Mouse (Mus musculus) olfactory bulb, adult 2 months (tissue): ENCODE results near the gene Rsad2. TPM values are rescaled to one million over a fixed set of nuclear protein-coding genes. Genes with fewer than 3 reads are reported as not detected.

Experiments
- H3K27ac ChIP-seq: fragments of 200-500 bp; 2 replicates; pipeline ENCODE4 v1.5.1; 2012; ENCODE audit warnings: low read depth, low read length; ENCODE audit not compliant: insufficient read depth
- H3K4me1 ChIP-seq: fragments of 200-500 bp; 2 replicates; pipeline ENCODE4 v1.6.1; 2012; ENCODE audit warnings: low read length; ENCODE audit not compliant: control insufficient read depth, insufficient read depth
- H3K4me3 ChIP-seq: fragments of 200-500 bp; 2 replicates; pipeline ENCODE4 v1.5.1; 2012; ENCODE audit warnings: mild to moderate bottlenecking, low read depth, low read length, moderate library complexity; ENCODE audit not compliant: insufficient read depth
- CTCF ChIP-seq: fragments of 200-500 bp; IDR thresholded peaks from 2 replicates; pipeline ENCODE4 v1.5.1; 2012; ENCODE audit warnings: low read depth, mild to moderate bottlenecking, low read length, moderate library complexity; ENCODE audit not compliant: insufficient read depth
- POLR2A ChIP-seq: fragments of 200-500 bp; IDR thresholded peaks from 2 replicates; pipeline ENCODE4 v1.6.1; 2012; ENCODE audit warnings: mild to moderate bottlenecking, low read depth, low read length, moderate library complexity; ENCODE audit not compliant: insufficient read depth
- WGBS: fragments of 180-500 bp; shearing (Covaris S2); methylation state at CpG from one replicate; pipeline ENCODE4 v1.1.7; 2018; 5-methylcytosine and 5-hydroxymethylcytosine counted together
- polyA plus RNA-seq: library from polyadenylated mRNA; stranded (reverse); fragments of >200 nt; gene quantifications from 2 replicates; pipeline ENCODE4 v1.2.4, GENCODE M21; 2012; ENCODE audit warnings: low replicate concordance; ENCODE audit not compliant: missing spikeins, insufficient read depth, insufficient read length

Gene Rsad2
- polyA plus RNA-seq, 1 experiment, result not detected

DNA sequence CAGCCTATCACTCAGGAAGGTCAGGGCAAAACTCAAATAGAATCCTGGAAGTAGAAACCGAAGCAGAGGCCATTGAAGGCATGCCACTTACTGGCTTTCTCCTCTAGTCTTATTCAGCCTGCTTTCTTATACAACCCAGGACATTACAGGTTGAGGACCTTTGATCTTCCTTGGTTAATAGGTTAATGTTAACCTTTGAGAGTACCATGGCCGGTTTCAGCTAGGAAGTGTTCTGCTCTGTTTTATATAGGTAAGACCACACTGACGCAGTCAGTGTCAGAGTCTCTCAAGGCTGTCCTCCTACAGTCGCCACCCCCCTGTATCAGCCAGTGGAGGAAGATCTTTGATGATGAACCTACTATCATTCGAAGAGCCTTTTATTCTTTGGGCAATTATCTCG, 17.5 kb upstream of the Rsad2 start:
- 98% methylated on average over 6 of the region's 6 CpGs for WGBS

GRCm38 (mm10) chr12:26472770-26473481, 16.7 kb upstream of the Rsad2 start:
- Histone ChIP-seq H3K27ac (no peak overlapping the region), H3K4me1 (peaks cover 5% of the 10 kb centered on the region; the same call in 1 of the 2 replicates), H3K4me3 (no peak overlapping the region)
- TF ChIP-seq POLR2A (no peak), CTCF (no peak)
- WGBS, result 95% methylated on average over 3 of the region's 3 CpGs

More for the DNA sequence above, 17.5 kb upstream of the Rsad2 start:
- H3K4me1 ChIP-seq, result peaks cover 10% of the 10 kb centered on the region
- TF ChIP-seq POLR2A, result no peak
- no peak for TF ChIP-seq CTCF
- no peak overlapping the region for H3K27ac ChIP-seq
- H3K4me3 ChIP-seq, result no peak overlapping the region

DNA sequence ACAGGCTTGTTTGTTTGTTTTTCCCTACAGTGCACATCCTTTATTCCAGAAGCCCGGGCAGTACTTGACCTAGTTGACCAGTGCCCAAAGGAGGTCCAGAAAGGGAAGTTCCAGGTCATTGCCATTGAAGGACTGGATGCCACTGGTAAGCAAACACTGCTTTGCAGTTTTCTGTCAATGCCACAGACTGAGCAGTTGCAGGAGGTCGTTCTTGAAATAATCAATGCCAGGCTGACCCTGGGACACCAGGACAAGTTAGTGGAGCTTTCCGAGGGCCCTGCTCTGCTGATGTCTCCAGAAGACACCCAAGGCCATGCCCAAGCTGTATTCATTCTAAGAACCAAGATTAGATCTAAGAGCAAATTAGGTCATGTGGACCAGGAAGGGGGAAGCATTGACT, 15.1 kb upstream of the Rsad2 start:
- no peak overlapping the region for H3K27ac ChIP-seq
- 64% methylated on average over 3 of the region's 3 CpGs for WGBS
- TF ChIP-seq POLR2A (no peak), CTCF (no peak)
- H3K4me1 ChIP-seq, result peaks cover 3% of the 10 kb centered on the region; the same call in 1 of the 2 replicates
- H3K4me3 ChIP-seq, result no peak overlapping the region

GRCm38 (mm10) chr12:26470042-26470409, 13.8 kb upstream of the Rsad2 start:
- Histone ChIP-seq H3K4me1 (peaks cover 3% of the 10 kb centered on the region; the same call in 1 of the 2 replicates), H3K4me3 (peak overlapping the region; percentile 58), H3K27ac (no peak overlapping the region)
- TF ChIP-seq POLR2A (no peak), CTCF (no peak)
- WGBS, result 19% methylated on average over 6 of the region's 6 CpGs

GRCm38 (mm10) chr12:26469098-26470041, 13.1 kb upstream of the Rsad2 start, which contains the start of gene Cmpk2:
Cmpk2 (plus strand) TSS chr12:26469204.
- TF ChIP-seq CTCF (no peak), POLR2A (no peak)
- Histone ChIP-seq H3K4me3 (peak within 1 kb of the TSS; percentile 58), H3K4me1 (peaks cover 3% of the 10 kb centered on the region; the same call in 1 of the 2 replicates), H3K27ac (peak within 1 kb of the TSS; percentile 29; the same call in 1 of the 2 replicates)
- under 1% methylated on average over 69 of the region's 69 CpGs for WGBS

- H3K27ac ChIP-seq, result no peak overlapping the region
- H3K4me1 ChIP-seq, result no peaks in the 10 kb centered on the region; the same call in 1 of the 2 replicates
- 81% methylated on average over 5 of the region's 5 CpGs for WGBS
- no peak for TF ChIP-seq POLR2A
- no peak for TF ChIP-seq CTCF
- no peak overlapping the region for H3K4me3 ChIP-seq
Measured at GRCm38 (mm10) chr12:26465600-26465999, 9.3 kb upstream of the Rsad2 start.

GRCm38 (mm10) chr12:26460091-26460490, 3.8 kb upstream of the Rsad2 start:
- TF ChIP-seq POLR2A (no peak), CTCF (no peak)
- Histone ChIP-seq H3K4me1 (peaks cover 10% of the 10 kb centered on the region), H3K4me3 (no peak overlapping the region), H3K27ac (no peak overlapping the region)
- WGBS, result 69% methylated on average over 2 of the region's 2 CpGs

DNA sequence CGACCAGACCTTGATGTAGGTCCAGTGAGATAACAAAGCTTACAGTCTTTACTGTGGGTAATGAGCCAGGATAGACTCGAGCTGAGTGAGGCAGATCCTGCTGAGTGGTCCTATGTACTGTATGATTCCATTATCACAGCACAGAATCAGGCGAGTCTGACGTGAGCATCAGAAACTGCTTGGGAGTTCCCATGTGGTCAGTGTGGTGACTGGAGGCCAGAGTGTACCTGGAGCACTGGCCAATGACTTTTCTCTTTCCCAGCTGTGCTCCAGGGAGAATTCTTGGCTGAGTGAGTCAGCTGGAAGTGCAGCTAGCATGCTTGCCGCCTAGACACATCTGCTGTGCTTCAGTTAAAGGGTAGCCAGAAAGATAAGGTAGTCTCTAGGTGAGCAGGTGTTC, 1.6 kb downstream of the Rsad2 start:
- Histone ChIP-seq H3K4me3 (no peak overlapping the region), H3K4me1 (peaks cover 11% of the 10 kb centered on the region), H3K27ac (no peak overlapping the region)
- TF ChIP-seq POLR2A, result no peak
- TF ChIP-seq CTCF, result no peak
- 62% methylated on average over 5 of the region's 5 CpGs for WGBS

DNA sequence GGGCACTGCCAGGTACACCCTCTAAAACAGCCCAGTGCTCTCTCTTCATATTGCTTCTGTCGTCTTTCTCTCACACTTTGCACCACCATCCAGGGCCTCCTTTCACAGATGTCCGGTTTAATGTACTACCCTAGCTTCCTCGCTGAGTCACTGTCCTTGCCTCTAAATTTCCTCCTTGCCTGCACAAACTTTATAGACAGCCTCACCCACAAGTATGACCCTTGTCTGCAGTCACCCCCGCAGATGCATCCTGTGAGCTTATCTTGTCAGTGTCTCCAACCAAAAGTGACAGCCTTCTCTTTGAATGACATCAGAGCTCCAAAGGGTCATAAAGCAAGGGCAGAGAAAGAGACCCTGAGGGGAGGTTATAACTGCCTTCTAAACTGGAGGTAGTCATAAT, 3.3 kb downstream of the Rsad2 start:
- WGBS, result 92% methylated on average over 4 of the region's 4 CpGs

More for the DNA sequence above, 3.3 kb downstream of the Rsad2 start:
- Histone ChIP-seq H3K4me3 (no peak overlapping the region), H3K4me1 (peaks cover 11% of the 10 kb centered on the region), H3K27ac (no peak overlapping the region)
- TF ChIP-seq CTCF, result no peak
